Mouse (Mus musculus) intestine, embryonic 14.5 days (tissue): Measurements from ENCODE around the gene Nkx1-2. TPM values are rescaled to one million over a fixed set of nuclear protein-coding genes. Genes with fewer than 3 reads are reported as not detected.

Experiments used
- ATAC-seq: fragments of 200-750 bp; cut with Nextera tagmentation; replicated peaks from 2 replicates; pipeline ENCODE4 v1.8.0; 2017; ENCODE audit warnings: low read depth, moderate number of reproducible peaks, moderate TSS enrichment, moderate library complexity; ENCODE audit not compliant: low FRiP score, low TSS enrichment
- DNase-seq: peaks from one replicate; pipeline ENCODE4 v3.0.0-alpha.2; 2018; ENCODE audit warnings: low spot score
- H3K27ac ChIP-seq: fragments of 300-500 bp; sonication (generic); 2 replicates; pipeline ENCODE4 v1.5.1; 2014; ENCODE audit warnings: low read depth, mild to moderate bottlenecking, control low read depth
- H3K27me3 ChIP-seq: fragments of 300-500 bp; sonication (generic); replicated peaks from 2 replicates; pipeline ENCODE4 v1.6.1; 2014; ENCODE audit warnings: low read length, control low read depth; ENCODE audit not compliant: control insufficient read depth, insufficient read depth
- H3K36me3 ChIP-seq: fragments of 300-500 bp; sonication (generic); 2 replicates; pipeline ENCODE4 v1.6.1; 2014; ENCODE audit warnings: low read length, control low read depth; ENCODE audit not compliant: control insufficient read depth, insufficient read depth
- H3K4me1 ChIP-seq: fragments of 300-500 bp; sonication (generic); replicated peaks from 2 replicates; pipeline ENCODE4 v1.6.1; 2014; ENCODE audit warnings: low read length, control low read depth, mixed read lengths; ENCODE audit not compliant: control insufficient read depth, insufficient read depth
- H3K4me2 ChIP-seq: fragments of 300-500 bp; sonication (generic); 2 replicates; pipeline ENCODE4 v1.6.1; 2014; ENCODE audit warnings: low read length
- H3K4me3 ChIP-seq: fragments of 300-500 bp; sonication (generic); 2 replicates; pipeline ENCODE4 v1.5.1; 2014; ENCODE audit warnings: low read depth, low read length, control low read depth, mixed read lengths
- H3K9ac ChIP-seq: fragments of 300-500 bp; sonication (generic); 2 replicates; pipeline ENCODE4 v1.6.1; 2014; ENCODE audit warnings: mild to moderate bottlenecking, low read length
- H3K9me3 ChIP-seq: fragments of 300-500 bp; sonication (generic); 2 replicates; pipeline ENCODE4 v1.6.1; 2016; ENCODE audit warnings: low read length, control low read depth; ENCODE audit not compliant: control insufficient read depth
- WGBS: fragments of 180-500 bp; shearing (Covaris S2); extraction: QIAGEN DNeasy Blood & Tissue Kit; methylation state at CpG from one replicate; pipeline ENCODE4 v1.1.7; 2014; 5-methylcytosine and 5-hydroxymethylcytosine counted together
- polyA plus RNA-seq: library from polyadenylated mRNA; unstranded; fragments of >200 nt; fragmentation: Nextera tagmentation; extraction: Ambion mirVana; gene quantifications from 2 replicates; pipeline ENCODE4 v1.2.1, GENCODE M21; 2014

Gene Nkx1-2
- polyA plus RNA-seq, 1 experiment from 2014 or later: 0.26 TPM

DNA sequence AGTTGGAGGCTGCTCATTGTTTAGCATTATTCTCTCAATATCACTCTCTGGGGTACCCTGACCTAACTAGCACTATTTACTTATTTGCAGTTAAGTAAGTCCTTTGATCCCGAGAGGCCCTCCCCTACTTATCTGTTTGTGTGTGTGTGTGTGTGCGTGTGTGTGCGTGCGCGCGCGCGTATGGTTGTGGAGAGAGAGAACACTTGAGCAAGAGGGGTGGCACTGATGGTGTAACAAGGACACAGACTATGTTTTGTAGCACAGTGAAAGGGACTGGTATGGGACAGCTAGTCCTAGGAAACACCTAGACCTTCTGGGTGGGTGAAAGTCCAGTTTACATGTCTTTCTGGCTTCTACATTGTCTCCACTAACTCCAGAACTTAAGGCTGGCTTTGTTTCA lies 12.1 kb upstream of the Nkx1-2 start:
- Histone ChIP-seq H3K36me3 (no peaks in the 10 kb centered on the region), H3K4me2 (0 out of 2 replicates have a peak overlapping the region, but pooled peaks have one; percentile 49), H3K27me3 (0 out of 2 replicates have a peak, but pooled peaks cover 4% of the 10 kb centered on the region), H3K9ac (no peak overlapping the region), H3K9me3 (no peaks in the 10 kb centered on the region), H3K27ac (no peak overlapping the region), H3K4me1 (no peaks in the 10 kb centered on the region), H3K4me3 (no peak overlapping the region)
- DNase-seq (no peak), ATAC-seq (no peak)
- WGBS: 91% methylated on average over 8 of the region's 8 CpGs

DNA sequence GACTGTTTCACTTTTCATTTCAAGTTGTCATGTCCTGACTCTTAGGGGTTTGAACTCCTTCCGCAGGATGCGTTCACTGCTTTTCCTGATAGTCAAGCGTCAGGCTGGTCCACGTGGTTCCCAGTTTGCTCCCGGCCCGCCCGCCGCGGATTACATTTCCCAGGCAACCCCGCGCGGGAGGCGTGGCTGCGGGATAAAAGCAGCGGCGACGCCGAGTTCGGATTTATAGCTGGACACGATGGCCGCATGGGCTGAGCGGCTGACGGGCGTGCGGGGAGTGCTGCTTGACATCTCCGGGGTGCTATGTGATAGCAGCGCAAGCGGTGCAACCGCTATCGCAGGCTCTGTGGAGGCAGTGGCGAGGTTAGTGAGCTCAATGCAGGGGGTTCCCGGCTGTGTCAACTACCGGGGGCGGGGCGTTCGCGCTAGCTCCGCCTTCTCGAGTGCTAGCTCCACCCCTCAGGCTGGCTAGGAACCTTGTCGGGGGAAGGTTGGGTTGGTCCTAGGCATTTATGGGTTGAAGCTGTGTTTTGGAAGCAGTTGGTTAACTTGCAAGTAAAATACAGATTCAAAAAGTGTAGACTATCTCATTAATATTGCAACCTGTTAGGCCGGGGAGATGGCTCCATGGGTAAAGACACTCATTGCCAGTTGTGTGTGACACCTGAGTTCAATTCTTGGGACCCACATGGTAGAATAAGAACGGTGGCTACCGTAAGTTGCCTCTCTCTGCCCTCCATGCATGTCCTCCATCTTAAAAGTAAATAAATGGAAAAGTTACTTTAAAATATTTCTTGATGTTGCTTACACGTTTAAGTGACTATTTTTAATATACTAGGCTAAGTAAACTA lies 11.3 kb upstream of the Nkx1-2 start, which contains the start of gene Lhpp:
TSS of gene Lhpp (plus strand) at position 171 of the 851 bp plus-strand sequence.
- Histone ChIP-seq H3K36me3 (no peaks in the 10 kb centered on the region), H3K9me3 (no peaks in the 10 kb centered on the region), H3K27me3 (0 out of 2 replicates have a peak, but pooled peaks cover 4% of the 10 kb centered on the region), H3K4me2 (peak within 1 kb of the TSS; percentile 49), H3K4me1 (no peaks in the 10 kb centered on the region), H3K27ac (no peak within 1 kb of the TSS), H3K4me3 (peak within 1 kb of the TSS; percentile 46), H3K9ac (peak within 1 kb of the TSS; percentile 17; the same call in 1 of the 2 replicates)
- 7% methylated on average over 44 of the region's 44 CpGs for WGBS
- ATAC-seq (peak; percentile 92), DNase-seq (peak; percentile 94)

DNA sequence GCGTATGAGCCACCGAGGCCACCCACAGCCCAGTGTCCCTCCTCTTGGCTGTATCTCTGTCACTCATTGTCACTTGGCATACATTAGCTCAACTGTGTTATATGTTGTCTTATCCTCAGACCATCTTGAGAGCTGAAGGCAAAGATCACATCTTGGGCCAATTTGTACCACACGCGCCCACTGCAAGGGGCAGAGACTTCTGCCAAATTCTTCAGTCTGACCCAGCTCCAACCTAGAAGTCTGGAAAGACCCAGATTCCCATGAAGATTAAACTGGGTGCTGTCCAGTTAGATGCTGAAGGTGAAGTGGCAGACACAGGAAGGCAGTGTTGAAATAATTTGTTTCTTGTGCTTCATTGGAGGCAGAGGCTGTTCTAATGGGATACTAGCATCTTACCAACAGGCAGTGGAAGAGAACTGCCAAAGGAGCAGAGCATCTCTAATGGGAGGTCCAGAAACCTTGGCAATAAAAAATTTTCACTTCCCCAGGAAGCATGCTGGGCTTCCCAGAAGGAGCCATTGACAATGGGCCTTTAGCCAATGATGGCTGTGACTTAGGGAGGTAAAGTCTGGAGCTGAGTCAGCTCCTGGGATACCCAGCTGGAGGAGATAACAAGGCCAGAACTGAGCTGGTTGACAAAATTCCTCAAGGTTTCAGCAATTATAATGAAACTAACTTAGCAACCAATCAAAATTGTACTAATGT lies 9.0 kb upstream of the Nkx1-2 start:
- Histone ChIP-seq H3K4me1 (no peaks in the 10 kb centered on the region), H3K4me3 (no peak overlapping the region), H3K9ac (no peak overlapping the region), H3K27me3 (0 out of 2 replicates have a peak, but pooled peaks cover 10% of the 10 kb centered on the region), H3K36me3 (no peaks in the 10 kb centered on the region), H3K9me3 (no peaks in the 10 kb centered on the region), H3K27ac (no peak overlapping the region), H3K4me2 (no peak overlapping the region)
- no peak for ATAC-seq
- WGBS: 93% methylated on average over 4 of the region's 4 CpGs
- no peak for DNase-seq

DNA sequence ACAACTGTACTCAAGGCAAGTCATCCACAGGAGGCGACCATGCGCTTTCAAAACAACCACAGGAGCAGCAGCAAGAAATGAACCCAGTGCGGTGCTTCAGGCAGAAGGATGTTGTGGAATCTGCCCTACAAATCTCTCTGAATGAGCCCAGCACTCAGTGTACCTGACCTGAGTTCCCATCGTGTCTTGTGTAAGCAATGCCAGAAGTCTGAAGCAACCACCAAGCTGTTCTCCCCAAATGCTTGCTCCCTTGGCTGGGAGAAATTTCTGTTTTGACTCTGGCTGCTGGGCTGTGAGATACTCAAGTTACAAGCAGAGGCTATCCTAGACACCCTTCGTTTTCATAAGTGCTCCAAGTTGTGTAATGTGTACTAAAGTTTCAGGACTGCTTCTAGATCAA lies 6.3 kb upstream of the Nkx1-2 start:
- H3K4me1 ChIP-seq: no peaks in the 10 kb centered on the region

DNA sequence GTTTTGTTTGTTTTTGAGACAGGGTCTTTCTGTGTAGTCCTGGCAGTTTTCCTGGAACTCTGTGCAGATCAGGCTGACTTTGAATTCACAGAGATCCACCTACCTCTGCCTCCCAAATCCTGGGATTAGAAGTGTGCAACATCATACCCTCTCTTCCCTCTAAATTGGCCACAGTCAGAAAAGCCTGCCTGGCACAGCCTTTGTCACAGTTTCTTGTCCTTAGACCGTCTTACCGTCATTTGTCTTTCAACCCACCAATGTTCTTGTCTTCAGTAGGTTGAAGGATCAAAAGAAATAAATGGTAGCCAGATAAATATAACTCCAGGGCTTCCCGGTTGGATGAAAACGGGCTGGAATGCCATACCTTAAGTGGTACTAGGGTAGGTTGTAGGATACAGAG lies 5.3 kb upstream of the Nkx1-2 start:
- Histone ChIP-seq H3K4me3 (no peak overlapping the region), H3K36me3 (no peaks in the 10 kb centered on the region), H3K9ac (no peak overlapping the region), H3K4me1 (no peaks in the 10 kb centered on the region), H3K4me2 (no peak overlapping the region), H3K27me3 (peaks cover 46% of the 10 kb centered on the region), H3K27ac (no peak overlapping the region), H3K9me3 (no peaks in the 10 kb centered on the region)
- 92% methylated on average over 4 of the region's 4 CpGs for WGBS
- ATAC-seq (no peak), DNase-seq (no peak)

More for the DNA sequence above, 6.3 kb upstream of the Nkx1-2 start:
- Histone ChIP-seq H3K4me2 (no peak overlapping the region), H3K36me3 (no peaks in the 10 kb centered on the region), H3K4me3 (no peak overlapping the region), H3K9me3 (no peaks in the 10 kb centered on the region), H3K27ac (no peak overlapping the region), H3K27me3 (peaks cover 36% of the 10 kb centered on the region), H3K9ac (no peak overlapping the region)
- DNase-seq: no peak
- 52% methylated on average over 5 of the region's 5 CpGs for WGBS
- no peak for ATAC-seq

DNA sequence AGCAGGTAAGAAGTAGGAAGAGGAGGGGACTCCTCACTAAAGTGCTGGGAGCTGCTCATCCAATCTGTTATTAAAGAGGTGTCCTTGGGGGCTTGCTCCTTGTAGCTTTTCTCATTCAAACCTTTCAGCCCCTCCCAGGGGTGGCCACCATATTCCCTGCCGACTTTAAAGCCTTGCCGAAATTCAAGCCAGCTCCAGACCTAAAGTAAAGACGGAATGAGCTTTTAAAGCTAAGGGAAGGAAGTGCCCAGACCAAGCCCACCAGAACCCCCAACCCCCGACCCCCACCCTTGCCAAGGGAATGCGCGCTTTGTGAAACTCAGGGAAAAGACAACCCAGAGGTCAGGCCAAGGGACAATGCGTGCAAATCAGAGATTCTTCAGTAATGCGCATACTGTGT lies 1.5 kb upstream of the Nkx1-2 start:
- no peak for ATAC-seq
- H3K27me3 ChIP-seq: peaks cover 80% of the 10 kb centered on the region

DNA sequence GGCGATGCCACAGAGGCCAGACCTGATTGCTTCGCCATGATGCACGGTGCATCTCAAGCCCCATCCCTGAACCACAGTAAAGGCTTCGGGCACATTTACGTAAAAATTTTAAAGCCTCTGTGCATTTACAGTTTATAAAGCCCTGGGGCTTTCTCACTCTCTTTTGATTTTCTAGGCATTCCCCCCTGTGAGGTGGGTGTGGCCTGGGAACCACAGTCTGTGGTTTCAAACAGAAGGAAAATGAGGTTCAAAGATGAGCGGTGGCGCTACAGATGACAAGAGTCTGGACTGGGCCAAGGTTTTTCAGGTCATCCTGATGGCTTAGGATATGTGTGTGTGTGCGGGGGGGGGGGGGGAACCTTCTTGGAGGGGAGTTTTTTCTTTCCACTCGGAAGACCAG lies 589 bp upstream of the Nkx1-2 start:
- no peaks in the 10 kb centered on the region for H3K36me3 ChIP-seq
- H3K4me2 ChIP-seq: peak overlapping the region; percentile 71
- H3K4me3 ChIP-seq: peak overlapping the region; percentile 35
- H3K27ac ChIP-seq: no peak overlapping the region
- no peak overlapping the region for H3K9ac ChIP-seq
- WGBS: 6% methylated on average over 9 of the region's 9 CpGs
- no peaks in the 10 kb centered on the region for H3K9me3 ChIP-seq
- H3K27me3 ChIP-seq: peaks cover 89% of the 10 kb centered on the region
- DNase-seq (no peak), ATAC-seq (no peak)
- 0 out of 2 replicates have a peak, but pooled peaks cover 12% of the 10 kb centered on the region for H3K4me1 ChIP-seq

More for the DNA sequence above, 1.5 kb upstream of the Nkx1-2 start:
- Histone ChIP-seq H3K4me2 (no peak overlapping the region), H3K9me3 (no peaks in the 10 kb centered on the region), H3K27ac (no peak overlapping the region), H3K4me3 (no peak overlapping the region), H3K36me3 (no peaks in the 10 kb centered on the region), H3K9ac (no peak overlapping the region), H3K4me1 (0 out of 2 replicates have a peak, but pooled peaks cover 12% of the 10 kb centered on the region)
- DNase-seq: no peak
- WGBS: 17% methylated on average over 8 of the region's 8 CpGs

DNA sequence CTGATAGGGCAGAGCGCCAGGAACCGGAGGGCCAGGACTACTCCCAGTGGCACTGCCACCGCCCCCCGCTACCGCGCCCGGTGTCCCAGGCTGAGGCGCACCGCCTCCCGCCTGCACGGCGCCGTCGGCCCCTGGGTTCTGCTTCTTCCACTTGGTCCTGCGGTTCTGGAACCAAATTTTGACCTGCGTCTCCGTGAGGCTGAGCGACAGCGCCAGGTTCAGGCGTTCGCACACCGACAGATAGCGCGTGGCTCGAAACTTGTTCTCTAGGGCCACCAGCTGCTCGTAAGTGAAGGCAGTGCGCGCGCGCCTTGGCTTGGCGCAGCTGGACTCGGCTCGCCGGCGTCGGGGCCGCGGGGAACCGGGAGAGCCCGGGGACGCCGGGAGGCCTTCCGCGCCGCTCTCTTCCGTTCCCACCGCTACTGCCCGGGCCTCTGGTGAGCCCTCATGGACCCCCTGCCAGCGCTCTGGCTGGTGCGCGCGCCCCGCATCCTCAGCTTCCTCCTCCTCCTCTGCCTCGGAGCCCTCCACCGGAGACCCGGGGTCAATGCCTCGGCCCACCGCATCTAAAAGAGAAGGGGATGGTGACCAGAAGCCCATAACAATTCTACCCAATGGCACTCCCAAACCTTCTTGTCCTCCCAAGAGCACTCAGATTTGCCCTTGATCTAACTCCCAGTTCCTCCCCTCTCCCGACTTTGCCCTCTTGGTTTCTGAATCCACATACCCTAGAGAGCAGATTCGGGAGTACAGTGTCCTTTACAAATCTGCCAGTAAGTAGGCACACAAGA lies 2.0 kb downstream of the Nkx1-2 start:
- 0 out of 2 replicates have a peak, but pooled peaks cover 12% of the 10 kb centered on the region for H3K4me1 ChIP-seq
- no peak overlapping the region for H3K27ac ChIP-seq
- DNase-seq: peak; percentile 75
- H3K4me3 ChIP-seq: peak overlapping the region; percentile 47
- H3K36me3 ChIP-seq: no peaks in the 10 kb centered on the region
- H3K4me2 ChIP-seq: peak overlapping the region; percentile 83
- under 1% methylated on average over 59 of the region's 60 CpGs for WGBS
- no peaks in the 10 kb centered on the region for H3K9me3 ChIP-seq
- H3K27me3 ChIP-seq: peaks cover 77% of the 10 kb centered on the region
- H3K9ac ChIP-seq: 0 out of 2 replicates have a peak overlapping the region, but pooled peaks have one; percentile 22
- ATAC-seq: peak; percentile 51; the same call in 1 of the 2 replicates
